Mouse (Mus musculus): ENCODE results near the gene Myt1. TPM values are rescaled to one million over a fixed set of nuclear protein-coding genes. Genes with fewer than 3 reads are reported as not detected.

Gene Myt1
- polyA plus RNA-seq (2015; fragmentation: Nextera tagmentation; extraction: Ambion mirVana): 14.8 and 19.1 TPM in 2 replicates

- no peaks in the 10 kb centered on the region for H3K36me3 ChIP-seq
- H3K27ac ChIP-seq (replicated peaks): peak within 1 kb of the TSS; percentile 80
- H3K9ac ChIP-seq: peak within 1 kb of the TSS; percentile 29
- ATAC-seq (ENCODE audit: low FRiP score, low read depth): peak; percentile 39; the same call in 1 of the 2 replicates
- no peaks in the 10 kb centered on the region for H3K27me3 ChIP-seq
- H3K4me1 ChIP-seq (replicated peaks): peaks cover 50% of the 10 kb centered on the region
- H3K4me2 ChIP-seq: peak within 1 kb of the TSS; percentile 71
- H3K4me3 ChIP-seq: peak within 1 kb of the TSS; percentile 28
- 18% methylated on average over 8 of the region's 8 CpGs for whole genome bisulfite sequencing
- no peaks in the 10 kb centered on the region for H3K9me3 ChIP-seq
Observed at GRCm38 (mm10) chr2:181763006-181763830, at the start of gene Myt1. Gene Myt1 (plus strand): TSS chr2:181763332.

- peak overlapping the region; percentile 73 for H3K4me2 ChIP-seq
- no peak overlapping the region; the same call in 1 of the 2 replicates for H3K9ac ChIP-seq
- H3K9me3 ChIP-seq: no peaks in the 10 kb centered on the region
- H3K36me3 ChIP-seq: peaks cover 3% of the 10 kb centered on the region; the same call in 1 of the 2 replicates
- WGBS: 45% methylated on average over 1 of the region's 1 CpGs
- H3K4me1 ChIP-seq (replicated peaks): peaks cover 51% of the 10 kb centered on the region
- peak overlapping the region; percentile 93 for H3K27ac ChIP-seq (replicated peaks)
- 0 out of 2 replicates have a peak overlapping the region, but pooled peaks have one; percentile 62 for H3K4me3 ChIP-seq
- peak; percentile 85 for ATAC-seq (ENCODE audit: low FRiP score, low read depth)
- no peaks in the 10 kb centered on the region for H3K27me3 ChIP-seq
Observed at GRCm38 (mm10) chr2:181713749-181714148, 49.4 kb upstream of the Myt1 start.

GRCm38 (mm10) chr2:181714903-181715326 is 48.2 kb upstream of the Myt1 start, which contains the start of gene Oprl1:
Gene Oprl1 (plus strand): TSS chr2:181715016.
- no peaks in the 10 kb centered on the region for H3K27me3 ChIP-seq
- H3K4me1 ChIP-seq (replicated peaks): peaks cover 51% of the 10 kb centered on the region
- peak within 1 kb of the TSS; percentile 62 for H3K4me3 ChIP-seq
- H3K27ac ChIP-seq (replicated peaks): peak within 1 kb of the TSS; percentile 93
- 1% methylated on average over 7 of the region's 7 CpGs for WGBS
- H3K4me2 ChIP-seq: peak within 1 kb of the TSS; percentile 73
- ATAC-seq (ENCODE audit: low FRiP score, low read depth): peak; percentile 83
- no peaks in the 10 kb centered on the region for H3K9me3 ChIP-seq
- peak within 1 kb of the TSS; percentile 75 for H3K9ac ChIP-seq
- peaks cover 13% of the 10 kb centered on the region for H3K36me3 ChIP-seq

- Histone ChIP-seq H3K27ac (replicated peaks) (peak overlapping the region; percentile 93), H3K36me3 (peaks cover 16% of the 10 kb centered on the region), H3K9ac (peak overlapping the region; percentile 75), H3K4me2 (peak overlapping the region; percentile 73), H3K27me3 (no peaks in the 10 kb centered on the region), H3K4me3 (peak overlapping the region; percentile 62), H3K4me1 (replicated peaks) (peaks cover 56% of the 10 kb centered on the region), H3K9me3 (no peaks in the 10 kb centered on the region)
- ATAC-seq (ENCODE audit: low FRiP score, low read depth): 0 out of 2 replicates have a peak, but pooled peaks have one; percentile 1
- 48% methylated on average over 3 of the region's 3 CpGs for WGBS
Observed at GRCm38 (mm10) chr2:181715382-181715781, 47.8 kb upstream of the Myt1 start.

- no peak overlapping the region for H3K27ac ChIP-seq (replicated peaks)
- H3K4me1 ChIP-seq (replicated peaks): peaks cover 60% of the 10 kb centered on the region
- WGBS: 44% methylated on average over 3 of the region's 3 CpGs
- H3K4me3 ChIP-seq: peak overlapping the region; percentile 62
- no peaks in the 10 kb centered on the region for H3K9me3 ChIP-seq
- ATAC-seq (ENCODE audit: low FRiP score, low read depth): no peak
- H3K36me3 ChIP-seq: peaks cover 16% of the 10 kb centered on the region
- peak overlapping the region; percentile 73 for H3K4me2 ChIP-seq
- H3K27me3 ChIP-seq: no peaks in the 10 kb centered on the region
- H3K9ac ChIP-seq: no peak overlapping the region
Observed at GRCm38 (mm10) chr2:181716991-181717390, 46.1 kb upstream of the Myt1 start.

GRCm38 (mm10) chr2:181720061-181720460 is 43.1 kb upstream of the Myt1 start:
- H3K4me2 ChIP-seq: no peak overlapping the region
- H3K36me3 ChIP-seq: peaks cover 16% of the 10 kb centered on the region
- WGBS: 33% methylated on average over 3 of the region's 3 CpGs
- no peaks in the 10 kb centered on the region for H3K27me3 ChIP-seq
- H3K27ac ChIP-seq (replicated peaks): no peak overlapping the region
- ATAC-seq (ENCODE audit: low FRiP score, low read depth): no peak
- no peak overlapping the region for H3K4me3 ChIP-seq
- peaks cover 39% of the 10 kb centered on the region for H3K4me1 ChIP-seq (replicated peaks)
- no peaks in the 10 kb centered on the region for H3K9me3 ChIP-seq
- H3K9ac ChIP-seq: no peak overlapping the region

- no peaks in the 10 kb centered on the region for H3K9me3 ChIP-seq
- no peak overlapping the region for H3K4me3 ChIP-seq
- H3K9ac ChIP-seq: no peak overlapping the region
- no peaks in the 10 kb centered on the region for H3K27me3 ChIP-seq
- ATAC-seq (ENCODE audit: low FRiP score, low read depth): no peak
- peaks cover 16% of the 10 kb centered on the region for H3K36me3 ChIP-seq
- H3K4me1 ChIP-seq (replicated peaks): peaks cover 30% of the 10 kb centered on the region
- H3K4me2 ChIP-seq: no peak overlapping the region
- no peak overlapping the region for H3K27ac ChIP-seq (replicated peaks)
Observed at GRCm38 (mm10) chr2:181721200-181721599, 41.9 kb upstream of the Myt1 start.

GRCm38 (mm10) chr2:181722213-181722612 is 40.9 kb upstream of the Myt1 start:
- Histone ChIP-seq H3K4me3 (no peak overlapping the region), H3K9me3 (no peaks in the 10 kb centered on the region), H3K36me3 (peaks cover 16% of the 10 kb centered on the region), H3K4me2 (no peak overlapping the region), H3K27me3 (no peaks in the 10 kb centered on the region), H3K4me1 (replicated peaks) (peaks cover 20% of the 10 kb centered on the region), H3K9ac (no peak overlapping the region), H3K27ac (replicated peaks) (no peak overlapping the region)
- 0 out of 2 replicates have a peak, but pooled peaks have one; percentile 39 for ATAC-seq (ENCODE audit: low FRiP score, low read depth)
- 11% methylated on average over 3 of the region's 3 CpGs for WGBS

- H3K36me3 ChIP-seq: peaks cover 9% of the 10 kb centered on the region; the same call in 1 of the 2 replicates
- no peaks in the 10 kb centered on the region for H3K27me3 ChIP-seq
- H3K4me1 ChIP-seq (replicated peaks): 0 out of 2 replicates have a peak, but pooled peaks cover 4% of the 10 kb centered on the region
- no peak overlapping the region for H3K27ac ChIP-seq (replicated peaks)
- H3K9me3 ChIP-seq: no peaks in the 10 kb centered on the region
- no peak overlapping the region for H3K4me2 ChIP-seq
- no peak overlapping the region for H3K4me3 ChIP-seq
- no peak; the same call in 1 of the 2 replicates for ATAC-seq (ENCODE audit: low FRiP score, low read depth)
- H3K9ac ChIP-seq: no peak overlapping the region
- WGBS: 38% methylated on average over 9 of the region's 9 CpGs
Observed at GRCm38 (mm10) chr2:181727659-181728262, 35.4 kb upstream of the Myt1 start.

- no peak overlapping the region for H3K4me3 ChIP-seq
- H3K36me3 ChIP-seq: peaks cover 9% of the 10 kb centered on the region; the same call in 1 of the 2 replicates
- H3K4me1 ChIP-seq (replicated peaks): 0 out of 2 replicates have a peak, but pooled peaks cover 4% of the 10 kb centered on the region
- H3K4me2 ChIP-seq: no peak overlapping the region
- no peaks in the 10 kb centered on the region for H3K27me3 ChIP-seq
- H3K9ac ChIP-seq: no peak overlapping the region
- H3K9me3 ChIP-seq: no peaks in the 10 kb centered on the region
- 66% methylated on average over 3 of the region's 3 CpGs for WGBS
- no peak for ATAC-seq (ENCODE audit: low FRiP score, low read depth)
- no peak overlapping the region for H3K27ac ChIP-seq (replicated peaks)
Observed at GRCm38 (mm10) chr2:181730051-181730450, 33.1 kb upstream of the Myt1 start.

GRCm38 (mm10) chr2:181752626-181753025 is 10.5 kb upstream of the Myt1 start:
- no peak overlapping the region for H3K4me2 ChIP-seq
- no peak overlapping the region for H3K9ac ChIP-seq
- ATAC-seq (ENCODE audit: low FRiP score, low read depth): no peak
- H3K4me1 ChIP-seq (replicated peaks): no peaks in the 10 kb centered on the region
- H3K36me3 ChIP-seq: no peaks in the 10 kb centered on the region
- 79% methylated on average over 1 of the region's 1 CpGs for WGBS
- H3K27ac ChIP-seq (replicated peaks): no peak overlapping the region
- H3K9me3 ChIP-seq: no peaks in the 10 kb centered on the region
- H3K4me3 ChIP-seq: no peak overlapping the region
- no peaks in the 10 kb centered on the region for H3K27me3 ChIP-seq
